Mouse (Mus musculus): ENCODE results near the gene Prn. TPM values are rescaled to one million over a fixed set of nuclear protein-coding genes. Genes with fewer than 3 reads are reported as not detected.

The Prn gene
- not detected in 2 replicates for polyA plus RNA-seq (2014; fragmentation: Nextera tagmentation; extraction: Ambion mirVana)

- Histone ChIP-seq H3K4me3 (ENCODE audit: low read depth, low read length) (peak within 1 kb of the TSS; percentile 74), H3K4me2 (ENCODE audit: low read depth, low read length) (peak within 1 kb of the TSS; percentile 68), H3K27me3 (ENCODE audit: control insufficient read depth, insufficient read depth, low read length) (no peaks in the 10 kb centered on the region), H3K27ac (ENCODE audit: low read depth, low read length) (peak within 1 kb of the TSS; percentile 94), H3K36me3 (ENCODE audit: control insufficient read depth, insufficient read depth, low read length) (no peaks in the 10 kb centered on the region), H3K9ac (replicated peaks; ENCODE audit: low read depth, low read length) (peak within 1 kb of the TSS; percentile 80), H3K9me3 (ENCODE audit: control insufficient read depth, low read length) (no peaks in the 10 kb centered on the region), H3K4me1 (ENCODE audit: control insufficient read depth, insufficient read depth, low read length) (peaks cover 22% of the 10 kb centered on the region)
- WGBS = 3% methylated on average over 47 of the region's 52 CpGs
- ATAC-seq (ENCODE audit: low read depth) = peak; percentile 94
Observed at GRCm38 (mm10) chr2:131909683-131910572, at the start of gene Prn, which contains the start of gene Prnp. Prn (plus strand) TSS chr2:131909957. Prnp (plus strand) TSS chr2:131909928.

DNA sequence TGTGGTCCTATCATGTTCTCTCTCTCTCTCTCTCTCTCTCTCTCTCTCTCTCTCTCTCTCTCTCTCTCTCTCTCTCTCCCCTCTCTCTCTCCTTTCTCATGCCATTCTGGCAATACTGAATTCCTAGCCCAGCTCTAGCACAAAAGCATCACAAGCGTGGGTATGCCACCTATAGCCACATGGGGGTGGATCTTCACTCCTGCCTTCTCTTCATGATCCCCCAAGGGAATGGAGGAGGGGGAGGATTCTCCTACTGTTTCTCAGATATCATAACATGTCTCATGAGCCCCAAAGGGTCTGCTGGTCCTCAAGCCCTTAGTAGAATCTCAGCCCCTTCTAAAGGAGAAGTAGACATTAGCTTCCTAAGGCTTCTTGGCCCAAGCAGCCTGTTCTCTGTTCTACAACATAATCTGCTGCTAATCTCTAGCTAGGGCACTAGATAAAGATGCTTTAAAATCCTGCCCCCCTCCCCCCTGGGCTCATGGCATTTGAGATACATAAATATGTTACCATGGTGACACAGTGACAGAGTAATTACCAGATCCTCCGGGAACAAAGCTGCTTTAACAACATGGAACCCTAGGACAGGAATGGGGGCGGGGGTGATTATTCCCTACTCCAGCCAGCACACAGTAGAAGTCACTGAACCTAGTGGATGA lies 47.0 kb upstream of the Prn start:
- Histone ChIP-seq H3K27ac (ENCODE audit: low read depth, low read length) (peak overlapping the region; percentile 8; the same call in 1 of the 2 replicates), H3K4me2 (ENCODE audit: low read depth, low read length) (no peak overlapping the region), H3K4me3 (ENCODE audit: low read depth, low read length) (no peak overlapping the region), H3K9ac (replicated peaks; ENCODE audit: low read depth, low read length) (no peak overlapping the region), H3K36me3 (ENCODE audit: control insufficient read depth, insufficient read depth, low read length) (no peaks in the 10 kb centered on the region), H3K9me3 (ENCODE audit: control insufficient read depth, low read length) (no peaks in the 10 kb centered on the region), H3K4me1 (ENCODE audit: control insufficient read depth, insufficient read depth, low read length) (no peaks in the 10 kb centered on the region), H3K27me3 (ENCODE audit: control insufficient read depth, insufficient read depth, low read length) (no peaks in the 10 kb centered on the region)
- 24% methylated on average over 3 of the region's 3 CpGs for WGBS
- peak; percentile 87 for ATAC-seq (ENCODE audit: low read depth)

DNA sequence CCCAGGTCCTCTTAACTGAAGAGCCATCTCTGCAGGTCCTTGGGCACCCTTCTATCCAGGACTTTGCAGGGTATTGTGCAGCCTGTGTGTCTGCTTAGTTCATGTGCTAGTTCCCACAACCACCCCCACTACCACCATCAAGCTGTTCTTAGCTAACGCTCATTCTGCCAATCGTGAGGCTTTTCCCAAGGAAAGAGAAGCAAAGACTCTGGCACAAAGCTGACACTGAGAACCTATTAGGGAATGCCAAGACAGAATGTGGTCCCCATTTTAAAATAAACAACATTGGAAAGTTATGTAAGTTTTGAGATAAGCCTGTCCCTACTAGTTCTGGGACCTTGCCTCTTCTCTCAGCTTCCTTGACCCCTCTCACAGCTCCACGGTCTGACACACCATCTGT lies 46.3 kb upstream of the Prn start:
- H3K36me3 ChIP-seq (ENCODE audit: control insufficient read depth, insufficient read depth, low read length) = no peaks in the 10 kb centered on the region
- H3K4me2 ChIP-seq (ENCODE audit: low read depth, low read length) = no peak overlapping the region
- H3K4me3 ChIP-seq (ENCODE audit: low read depth, low read length) = no peak overlapping the region
- no peak overlapping the region for H3K9ac ChIP-seq (replicated peaks; ENCODE audit: low read depth, low read length)
- no peaks in the 10 kb centered on the region for H3K4me1 ChIP-seq (ENCODE audit: control insufficient read depth, insufficient read depth, low read length)
- WGBS = 81% methylated on average over 3 of the region's 3 CpGs
- 0 out of 2 replicates have a peak, but pooled peaks have one; percentile 9 for ATAC-seq (ENCODE audit: low read depth)
- H3K27ac ChIP-seq (ENCODE audit: low read depth, low read length) = no peak overlapping the region
- H3K27me3 ChIP-seq (ENCODE audit: control insufficient read depth, insufficient read depth, low read length) = no peaks in the 10 kb centered on the region
- no peaks in the 10 kb centered on the region for H3K9me3 ChIP-seq (ENCODE audit: control insufficient read depth, low read length)

- no peaks in the 10 kb centered on the region for H3K4me1 ChIP-seq (ENCODE audit: control insufficient read depth, insufficient read depth, low read length)
- no peaks in the 10 kb centered on the region for H3K27me3 ChIP-seq (ENCODE audit: control insufficient read depth, insufficient read depth, low read length)
- no peaks in the 10 kb centered on the region for H3K36me3 ChIP-seq (ENCODE audit: control insufficient read depth, insufficient read depth, low read length)
- no peak overlapping the region for H3K4me3 ChIP-seq (ENCODE audit: low read depth, low read length)
- H3K9ac ChIP-seq (replicated peaks; ENCODE audit: low read depth, low read length) = no peak overlapping the region
- no peak for ATAC-seq (ENCODE audit: low read depth)
- no peak overlapping the region for H3K27ac ChIP-seq (ENCODE audit: low read depth, low read length)
- WGBS = 91% methylated on average over 2 of the region's 2 CpGs
- H3K9me3 ChIP-seq (ENCODE audit: control insufficient read depth, low read length) = no peaks in the 10 kb centered on the region
- H3K4me2 ChIP-seq (ENCODE audit: low read depth, low read length) = no peak overlapping the region
Observed at GRCm38 (mm10) chr2:131864262-131864796, 45.4 kb upstream of the Prn start.

DNA sequence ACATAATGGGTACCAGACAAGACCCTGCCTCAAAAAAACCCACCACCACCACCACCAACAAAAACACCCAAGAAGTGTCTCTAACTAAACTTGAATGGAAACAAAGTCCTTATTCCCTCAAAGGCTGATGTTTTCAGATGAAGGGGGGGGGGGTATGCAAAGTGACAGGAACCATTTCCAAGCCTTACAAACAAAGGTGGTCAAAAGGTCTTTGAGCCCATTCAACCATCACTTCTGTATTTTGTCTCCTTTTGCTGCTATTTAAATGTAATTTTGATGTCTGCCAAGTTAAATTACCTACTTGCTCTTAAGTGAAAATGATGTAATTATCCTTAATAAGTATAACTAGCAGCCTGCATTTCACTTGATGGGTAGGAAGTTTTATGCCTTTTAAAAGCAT lies 43.1 kb upstream of the Prn start:
- ATAC-seq (ENCODE audit: low read depth) = no peak
- Histone ChIP-seq H3K4me3 (ENCODE audit: low read depth, low read length) (no peak overlapping the region), H3K9ac (replicated peaks; ENCODE audit: low read depth, low read length) (no peak overlapping the region), H3K36me3 (ENCODE audit: control insufficient read depth, insufficient read depth, low read length) (no peaks in the 10 kb centered on the region), H3K9me3 (ENCODE audit: control insufficient read depth, low read length) (no peaks in the 10 kb centered on the region), H3K27ac (ENCODE audit: low read depth, low read length) (no peak overlapping the region), H3K4me2 (ENCODE audit: low read depth, low read length) (no peak overlapping the region), H3K27me3 (ENCODE audit: control insufficient read depth, insufficient read depth, low read length) (no peaks in the 10 kb centered on the region), H3K4me1 (ENCODE audit: control insufficient read depth, insufficient read depth, low read length) (no peaks in the 10 kb centered on the region)

DNA sequence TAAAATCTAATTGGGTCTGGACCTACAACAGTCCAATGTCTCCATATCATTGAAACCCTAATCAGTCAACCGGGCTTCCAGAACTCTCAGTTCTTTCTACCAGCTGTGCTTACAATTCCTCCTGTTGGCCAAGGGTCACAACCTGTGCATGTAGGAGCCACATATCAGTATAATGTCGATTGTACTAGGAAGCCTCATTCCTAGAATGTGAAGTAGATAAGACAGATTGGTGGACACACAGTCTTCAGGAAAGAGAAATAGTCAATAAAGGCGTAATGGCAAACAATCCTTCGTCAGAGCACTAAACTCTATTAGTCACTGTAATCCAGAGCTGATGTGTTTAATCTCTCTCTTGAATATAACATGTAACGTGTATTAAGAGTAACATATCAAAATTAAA lies 40.8 kb upstream of the Prn start:
- Histone ChIP-seq H3K27me3 (ENCODE audit: control insufficient read depth, insufficient read depth, low read length) (no peaks in the 10 kb centered on the region), H3K4me1 (ENCODE audit: control insufficient read depth, insufficient read depth, low read length) (no peaks in the 10 kb centered on the region), H3K9ac (replicated peaks; ENCODE audit: low read depth, low read length) (no peak overlapping the region), H3K36me3 (ENCODE audit: control insufficient read depth, insufficient read depth, low read length) (no peaks in the 10 kb centered on the region), H3K27ac (ENCODE audit: low read depth, low read length) (no peak overlapping the region), H3K4me2 (ENCODE audit: low read depth, low read length) (no peak overlapping the region), H3K9me3 (ENCODE audit: control insufficient read depth, low read length) (no peaks in the 10 kb centered on the region), H3K4me3 (ENCODE audit: low read depth, low read length) (no peak overlapping the region)
- WGBS = 94% methylated on average over 5 of the region's 5 CpGs
- no peak for ATAC-seq (ENCODE audit: low read depth)

- Histone ChIP-seq H3K27ac (ENCODE audit: low read depth, low read length) (no peak overlapping the region), H3K4me2 (ENCODE audit: low read depth, low read length) (no peak overlapping the region), H3K27me3 (ENCODE audit: control insufficient read depth, insufficient read depth, low read length) (no peaks in the 10 kb centered on the region), H3K4me3 (ENCODE audit: low read depth, low read length) (no peak overlapping the region), H3K9ac (replicated peaks; ENCODE audit: low read depth, low read length) (no peak overlapping the region), H3K9me3 (ENCODE audit: control insufficient read depth, low read length) (no peaks in the 10 kb centered on the region), H3K4me1 (ENCODE audit: control insufficient read depth, insufficient read depth, low read length) (no peaks in the 10 kb centered on the region), H3K36me3 (ENCODE audit: control insufficient read depth, insufficient read depth, low read length) (no peaks in the 10 kb centered on the region)
- WGBS = 68% methylated on average over 1 of the region's 1 CpGs
- ATAC-seq (ENCODE audit: low read depth) = no peak
Observed at GRCm38 (mm10) chr2:131873376-131873775, 36.4 kb upstream of the Prn start.

DNA sequence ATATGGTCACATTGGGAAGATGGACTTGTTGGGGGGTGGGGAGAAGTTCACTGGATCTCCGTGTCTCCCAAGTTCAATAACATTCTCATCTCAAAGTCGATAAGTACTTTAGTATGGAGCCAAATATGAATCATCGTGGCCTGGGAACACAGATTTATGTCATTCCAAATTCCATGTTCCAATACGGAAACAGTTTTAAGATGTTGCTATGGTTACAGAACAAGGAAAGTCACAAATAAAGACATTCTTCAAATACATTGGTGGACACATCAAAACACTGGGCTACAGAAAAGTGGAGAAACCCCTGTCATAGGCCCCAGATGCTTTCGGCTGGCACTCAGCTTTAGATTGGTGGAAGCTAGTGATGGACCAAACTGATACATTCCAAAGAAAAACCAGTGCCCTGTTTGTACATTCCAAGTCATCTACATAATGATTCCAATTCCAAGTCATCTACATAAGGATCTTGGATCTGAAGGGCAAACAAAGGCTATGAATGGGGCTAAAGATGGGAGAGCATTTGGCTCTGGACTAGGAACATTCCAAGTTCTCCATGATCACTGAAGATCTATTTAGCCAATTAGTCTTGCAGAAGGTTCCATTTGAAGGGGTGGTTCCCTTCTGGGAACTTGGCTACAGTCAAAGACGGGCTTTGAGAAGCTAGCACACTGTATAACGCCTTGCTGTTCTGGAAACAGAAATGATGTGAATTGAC lies 33.0 kb upstream of the Prn start:
- H3K36me3 ChIP-seq (ENCODE audit: control insufficient read depth, insufficient read depth, low read length) = no peaks in the 10 kb centered on the region
- no peak overlapping the region for H3K4me3 ChIP-seq (ENCODE audit: low read depth, low read length)
- no peak overlapping the region for H3K9ac ChIP-seq (replicated peaks; ENCODE audit: low read depth, low read length)
- ATAC-seq (ENCODE audit: low read depth) = no peak
- no peaks in the 10 kb centered on the region for H3K9me3 ChIP-seq (ENCODE audit: control insufficient read depth, low read length)
- no peak overlapping the region for H3K4me2 ChIP-seq (ENCODE audit: low read depth, low read length)
- H3K4me1 ChIP-seq (ENCODE audit: control insufficient read depth, insufficient read depth, low read length) = no peaks in the 10 kb centered on the region
- WGBS = 96% methylated on average over 7 of the region's 7 CpGs
- no peak overlapping the region for H3K27ac ChIP-seq (ENCODE audit: low read depth, low read length)
- H3K27me3 ChIP-seq (ENCODE audit: control insufficient read depth, insufficient read depth, low read length) = no peaks in the 10 kb centered on the region

Data from neural tube, embryonic 14.5 days (tissue).